Mouse (Mus musculus) thymus, adult 2 months (tissue): Measurements from ENCODE around the gene Sugct. TPM values are rescaled to one million over a fixed set of nuclear protein-coding genes. Genes with fewer than 3 reads are reported as not detected.
A peak's percentile ranks its signal among the peaks of the same experiment; 100 is the strongest.

ENCODE experiments used
- DNase-seq: peaks from one replicate; pipeline ENCODE4 v3.0.0; 2021
- H3K27ac ChIP-seq: fragments of 200-500 bp; 2 replicates; pipeline ENCODE4 v1.5.1; 2012; ENCODE audit warnings: low read length, control low read depth; ENCODE audit not compliant: control insufficient read depth, insufficient read depth
- H3K27me3 ChIP-seq: fragments of 200-500 bp; 2 replicates; pipeline ENCODE4 v1.6.1; 2012; ENCODE audit warnings: mild to moderate bottlenecking, low read length, moderate library complexity, mixed read lengths; ENCODE audit not compliant: control insufficient read depth, insufficient read depth
- H3K36me3 ChIP-seq: fragments of 200-500 bp; 2 replicates; pipeline ENCODE4 v1.6.1; 2012; ENCODE audit warnings: mild to moderate bottlenecking, low read length, moderate library complexity; ENCODE audit not compliant: control insufficient read depth, insufficient read depth
- H3K4me1 ChIP-seq: fragments of 200-500 bp; replicated peaks from 2 replicates; pipeline ENCODE4 v1.6.1; 2012; ENCODE audit warnings: low read length; ENCODE audit not compliant: control insufficient read depth, insufficient read depth
- H3K4me3 ChIP-seq: fragments of 200-500 bp; 2 replicates; pipeline ENCODE4 v1.5.1; 2012; ENCODE audit warnings: mild to moderate bottlenecking, low read length, control low read depth, moderate library complexity; ENCODE audit not compliant: control insufficient read depth, insufficient read depth
- CTCF ChIP-seq: fragments of 200-500 bp; IDR thresholded peaks from 2 replicates; pipeline ENCODE4 v1.5.1; 2012; ENCODE audit warnings: mild to moderate bottlenecking, control low read depth, low read length, moderate library complexity, borderline replicate concordance; ENCODE audit not compliant: control insufficient read depth, poor library complexity, insufficient read depth; ENCODE audit errors: extremely low read depth
- POLR2A ChIP-seq: fragments of 200-500 bp; IDR thresholded peaks from 2 replicates; pipeline ENCODE4 v1.6.1; 2012; ENCODE audit warnings: mild to moderate bottlenecking, low read length, control low read depth, moderate library complexity; ENCODE audit not compliant: control insufficient read depth, poor library complexity, insufficient read depth; ENCODE audit errors: extremely low read depth
- WGBS: fragments of 180-500 bp; shearing (Covaris S2); methylation state at CpG from one replicate; pipeline ENCODE4 v1.1.7; 2018; 5-methylcytosine and 5-hydroxymethylcytosine counted together
- polyA plus RNA-seq: library from polyadenylated mRNA; depleted of rRNA; stranded (reverse); fragments of >200 nt; gene quantifications from 2 replicates; pipeline ENCODE4 v1.2.3, GENCODE M21; 2012; rRNA removed

Gene Sugct
- 0.50 and 1.00 TPM in 2 replicates for polyA plus RNA-seq

DNA sequence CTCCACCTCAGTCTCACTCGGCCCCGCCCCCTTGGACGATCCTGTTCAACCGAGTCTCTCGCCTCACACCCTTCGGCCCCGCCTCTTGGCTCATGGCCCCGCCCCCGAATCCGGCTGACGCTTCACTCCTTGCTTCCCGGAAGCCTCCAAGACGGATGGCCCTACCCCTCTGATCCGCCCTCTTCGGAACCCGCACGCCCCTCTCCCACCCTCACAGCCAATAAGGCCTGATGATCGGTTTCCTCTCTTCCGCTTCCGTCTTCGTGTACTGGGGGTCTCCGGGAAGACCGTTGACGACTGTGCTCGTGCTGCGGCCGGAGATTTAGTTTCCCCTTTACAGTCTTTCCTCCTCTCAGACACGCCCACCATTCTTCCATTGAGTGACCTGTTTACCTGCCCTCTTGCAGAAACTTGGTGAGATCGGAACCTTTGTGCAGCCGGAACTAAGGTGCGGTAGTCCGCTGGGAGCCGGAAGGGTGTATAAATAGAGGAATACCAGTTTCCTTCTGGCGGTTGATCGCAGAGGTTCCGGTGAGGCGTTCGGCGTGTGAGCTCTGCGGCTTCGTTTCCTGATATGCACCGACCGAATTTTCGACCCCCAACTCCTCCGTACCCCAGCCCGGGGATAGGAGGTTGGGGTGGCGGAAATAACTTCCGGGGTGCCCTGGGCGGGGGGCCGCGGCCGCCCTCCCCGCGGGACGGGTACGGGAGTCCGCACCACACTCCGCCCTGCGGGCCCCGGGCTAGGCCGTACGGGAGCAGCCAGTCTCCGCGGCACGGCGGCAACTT is at the start of gene Sugct, which contains the start of gene Mplkip:
Gene Sugct, minus strand, starts transcription at position 643 of the 789 bp plus-strand sequence.
Gene Mplkip, plus strand, starts transcription at position 282 of the 789 bp plus-strand sequence.
- 0 out of 2 replicates have a peak, but pooled peaks cover 3% of the 10 kb centered on the region for H3K36me3 ChIP-seq
- no peaks in the 10 kb centered on the region for H3K27me3 ChIP-seq
- H3K4me1 ChIP-seq = no peaks in the 10 kb centered on the region
- H3K27ac ChIP-seq = peak within 1 kb of the TSS; percentile 91
- WGBS = 1% methylated on average over 66 of the region's 66 CpGs
- peak; percentile 100 for DNase-seq
- TF ChIP-seq POLR2A = peak; percentile 81
- peak; percentile 58; the same call in 1 of the 2 replicates for TF ChIP-seq CTCF
- peak within 1 kb of the TSS; percentile 61 for H3K4me3 ChIP-seq

DNA sequence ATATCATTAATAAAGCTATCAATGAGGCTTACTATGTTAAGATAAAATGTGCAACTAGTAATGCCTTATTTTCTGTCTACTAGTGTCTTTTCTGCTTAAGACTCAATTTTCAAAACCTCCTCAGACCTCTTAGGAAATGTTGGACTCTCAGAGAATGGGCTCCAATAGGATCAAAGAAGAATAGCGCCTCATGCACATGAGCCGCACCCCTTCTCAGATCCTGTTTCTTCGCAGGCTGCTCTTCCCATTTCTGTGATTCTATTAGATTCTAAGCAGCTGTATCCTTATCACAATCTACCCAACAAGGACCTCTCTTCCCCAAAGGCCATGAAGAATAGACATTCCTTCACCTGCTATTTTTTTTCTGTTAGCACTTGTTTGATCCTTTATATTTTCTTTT is 33.4 kb upstream of the Sugct start:
- TF ChIP-seq POLR2A (no peak), CTCF (no peak)

DNA sequence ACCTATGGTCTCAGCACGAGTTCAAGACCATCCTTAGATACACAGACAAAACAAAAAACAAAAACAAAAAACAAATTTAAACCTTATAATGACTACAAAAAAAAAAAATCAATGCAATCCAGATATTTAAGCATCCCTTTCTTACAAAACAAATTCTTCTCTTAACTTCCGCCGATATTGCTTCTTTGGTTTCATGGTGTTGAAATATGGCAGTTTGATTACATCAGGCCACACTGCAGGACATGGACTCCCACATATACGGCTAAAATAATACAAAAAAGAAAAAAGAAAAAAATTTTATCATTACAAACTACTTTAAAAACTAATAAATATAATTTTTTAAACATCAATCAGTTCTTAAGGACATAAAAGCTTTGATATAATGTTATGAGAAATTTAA is 32.6 kb upstream of the Sugct start:
- H3K27me3 ChIP-seq = no peaks in the 10 kb centered on the region
- no peak overlapping the region for H3K27ac ChIP-seq
- WGBS = 96% methylated on average over 4 of the region's 4 CpGs
- H3K4me3 ChIP-seq = no peak overlapping the region
- peaks cover 2% of the 10 kb centered on the region; the same call in 1 of the 2 replicates for H3K4me1 ChIP-seq
- DNase-seq = no peak
- no peak for TF ChIP-seq CTCF
- no peak for TF ChIP-seq POLR2A
- H3K36me3 ChIP-seq = peaks cover 15% of the 10 kb centered on the region; the same call in 1 of the 2 replicates

More for the DNA sequence above, 33.4 kb upstream of the Sugct start:
- H3K27ac ChIP-seq = no peak overlapping the region
- H3K4me3 ChIP-seq = no peak overlapping the region
- peaks cover 2% of the 10 kb centered on the region; the same call in 1 of the 2 replicates for H3K4me1 ChIP-seq
- DNase-seq = no peak
- H3K27me3 ChIP-seq = no peaks in the 10 kb centered on the region
- H3K36me3 ChIP-seq = peaks cover 15% of the 10 kb centered on the region; the same call in 1 of the 2 replicates
- WGBS = 94% methylated on average over 3 of the region's 3 CpGs

DNA sequence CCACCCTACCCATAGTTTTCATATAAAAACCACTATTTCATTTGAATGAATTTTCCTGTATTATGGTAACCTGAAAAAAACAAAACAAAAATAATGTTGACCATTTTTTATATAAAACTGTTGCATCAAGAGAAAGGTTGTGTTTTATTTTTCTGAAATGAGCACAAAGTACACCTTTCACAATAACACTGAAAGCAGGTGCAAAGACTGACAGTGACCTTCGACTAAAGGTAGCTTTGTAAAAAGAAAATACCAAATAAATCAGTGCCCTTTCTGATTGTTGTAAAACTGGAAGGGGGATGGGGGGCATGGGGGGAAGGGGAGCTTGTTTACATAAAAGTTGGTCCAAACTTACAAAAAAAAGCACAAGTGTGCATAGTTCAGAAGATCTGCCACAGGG is 22.0 kb upstream of the Sugct start:
- H3K27ac ChIP-seq = no peak overlapping the region
- 91% methylated on average over 1 of the region's 1 CpGs for WGBS
- no peak overlapping the region for H3K4me3 ChIP-seq
- peaks cover 39% of the 10 kb centered on the region for H3K36me3 ChIP-seq
- TF ChIP-seq CTCF (no peak), POLR2A (no peak)
- H3K4me1 ChIP-seq = no peaks in the 10 kb centered on the region
- no peaks in the 10 kb centered on the region for H3K27me3 ChIP-seq
- DNase-seq = no peak

DNA sequence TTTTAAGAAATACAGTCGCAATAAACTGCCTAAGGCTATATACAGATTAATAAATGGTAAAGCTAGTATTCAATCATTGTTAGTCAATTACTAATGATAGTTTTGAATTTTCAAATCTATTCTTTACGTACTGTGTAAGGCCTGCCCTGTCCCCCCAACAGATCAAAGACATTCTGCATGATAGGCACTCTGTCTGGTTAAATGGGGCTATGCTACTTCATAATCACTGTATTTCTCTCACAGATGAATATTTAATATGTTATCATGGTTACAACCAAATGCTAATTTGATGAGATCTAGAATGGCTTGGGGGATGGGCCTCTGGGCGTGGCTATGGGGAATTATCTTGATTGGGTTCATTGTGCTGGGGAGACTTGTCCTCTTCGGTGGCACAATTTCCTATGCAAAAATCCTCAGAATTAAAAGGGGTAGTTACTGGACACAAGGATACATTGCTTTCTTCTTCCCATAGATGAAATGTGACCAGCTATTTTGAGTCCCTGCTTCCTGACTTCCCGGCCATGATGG is 13.5 kb upstream of the Sugct start:
- no peak for DNase-seq
- H3K4me3 ChIP-seq = no peak overlapping the region
- TF ChIP-seq CTCF (no peak), POLR2A (no peak)
- H3K27ac ChIP-seq = no peak overlapping the region
- WGBS = 96% methylated on average over 5 of the region's 5 CpGs
- no peaks in the 10 kb centered on the region for H3K36me3 ChIP-seq
- H3K27me3 ChIP-seq = no peaks in the 10 kb centered on the region
- no peaks in the 10 kb centered on the region for H3K4me1 ChIP-seq

DNA sequence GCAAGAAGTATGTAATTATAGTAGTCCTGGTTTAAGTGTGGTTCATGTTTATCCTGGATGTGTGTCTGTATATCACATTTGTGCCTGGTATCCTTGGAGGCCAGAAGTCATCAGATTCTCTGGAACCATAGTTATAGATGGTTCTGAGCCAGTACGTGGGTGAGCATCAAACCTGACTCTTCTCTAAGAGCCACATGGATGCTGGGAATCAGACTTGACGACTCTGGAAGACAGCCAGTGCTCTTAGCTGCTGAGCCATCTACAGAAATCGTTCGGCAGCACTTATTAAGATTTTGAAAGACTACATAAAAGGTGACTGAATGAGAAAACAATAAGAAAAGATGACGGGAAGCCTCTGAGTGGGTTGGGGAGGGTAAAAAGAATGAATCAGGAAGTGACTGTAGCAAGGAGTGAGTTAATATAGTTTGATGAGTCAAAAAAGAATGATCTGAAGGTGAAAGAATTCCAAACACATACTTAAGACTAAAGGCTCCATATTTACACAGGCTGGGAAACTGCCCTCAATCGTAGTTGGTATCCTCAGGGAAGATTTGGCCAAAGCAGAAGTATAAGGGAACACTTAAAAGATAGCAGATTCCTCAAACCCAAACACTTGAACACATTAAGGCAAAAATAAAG is 10.0 kb upstream of the Sugct start:
- Histone ChIP-seq H3K36me3 (no peaks in the 10 kb centered on the region), H3K27me3 (no peaks in the 10 kb centered on the region), H3K27ac (no peak overlapping the region), H3K4me3 (no peak overlapping the region), H3K4me1 (no peaks in the 10 kb centered on the region)
- TF ChIP-seq CTCF (no peak), POLR2A (no peak)
- 87% methylated on average over 6 of the region's 6 CpGs for WGBS
- no peak for DNase-seq
